In the genomic region with DNA sequence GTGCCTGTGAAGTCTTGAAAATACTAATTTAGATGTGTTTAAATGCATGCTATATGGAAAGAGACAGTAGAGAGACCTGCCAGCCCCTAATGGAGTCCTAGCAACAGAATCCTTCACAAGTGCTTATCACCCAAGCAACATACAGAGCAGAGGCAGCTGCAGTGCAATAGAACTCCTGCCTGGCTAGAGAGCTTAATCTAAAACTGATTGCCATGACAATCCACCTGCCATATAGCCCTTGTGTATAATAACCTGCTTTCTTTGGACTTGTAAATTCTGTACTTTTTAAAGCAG, we compare ENCODE assay signal across 8 mouse cellular contexts.
A peak's percentile ranks its signal among the peaks of the same experiment; 100 is the strongest.
DNase-seq lines count a peak whose midpoint lies in the region; ATAC-seq and TF ChIP-seq lines count a peak whose summit lies in the region.

No protein-coding gene starts in this region.

- no peak for TF ChIP-seq POLR2A in heart, adult 2 months (IDR thresholded peaks at IDR 0.05; ENCODE audit: insufficient read depth, low read depth, low read length)
- TF ChIP-seq POLR2A in ES-Bruce4 (IDR thresholded peaks at IDR 0.05; ENCODE audit: insufficient read depth, low read length): no peak

- peak overlapping the region; percentile 98 for H3K27ac ChIP-seq in heart, adult 2 months
- no peak overlapping the region for H3K27ac ChIP-seq in ES-Bruce4 (ENCODE audit: insufficient read depth, low read length)
- peak overlapping the region; percentile 81 for H3K27ac ChIP-seq in forebrain, postnatal 0 days (ENCODE audit: low read depth, low read length)
- H3K27ac ChIP-seq in macrophage: peak overlapping the region; percentile 22; the same call in 1 of the 2 replicates

- DNase-seq in heart, adult 2 months: no peak
- DNase-seq in heart, postnatal 4 days: no peak
- no peak for DNase-seq in forebrain, postnatal 0 days
- DNase-seq in left cerebral cortex, postnatal 4 days: no peak
- DNase-seq in Muller cell, postnatal 12 days (ENCODE audit: inconsistent ontology term): no peak
- DNase-seq in yolk sac, embryonic 10.5 days (ENCODE audit: low spot score): no peak

- ATAC-seq in forebrain, postnatal 0 days: peak; percentile 75

- no peak overlapping the region for H3K9ac ChIP-seq in heart, adult 2 months (ENCODE audit: low read depth, low read length)
- peak overlapping the region; percentile 68 for H3K9ac ChIP-seq in ES-Bruce4 (ENCODE audit: low read depth, poor library complexity, severe bottlenecking)
- H3K9ac ChIP-seq in forebrain, postnatal 0 days: peak overlapping the region; percentile 88

- H3K4me2 ChIP-seq in forebrain, postnatal 0 days (ENCODE audit: low read depth): peak overlapping the region; percentile 74

- peaks cover 3% of the 10 kb centered on the region for H3K4me1 ChIP-seq in heart, adult 2 months (ENCODE audit: control insufficient read depth, insufficient read depth, low read length)
- no peaks in the 10 kb centered on the region for H3K4me1 ChIP-seq in ES-Bruce4 (ENCODE audit: control insufficient read depth, insufficient read depth, low read length)
- peaks cover 18% of the 10 kb centered on the region for H3K4me1 ChIP-seq in forebrain, postnatal 0 days (ENCODE audit: insufficient read depth)

- no peak for TF ChIP-seq CTCF in heart, adult 2 months (IDR thresholded peaks at IDR 0.05)
- no peak for TF ChIP-seq CTCF in ES-Bruce4 (IDR thresholded peaks at IDR 0.05; ENCODE audit: low read depth, low read length)
- no peak for TF ChIP-seq CTCF in forebrain, postnatal 0 days (IDR thresholded peaks at IDR 0.05; ENCODE audit: low read depth)

- no peak for TF ChIP-seq EP300 in heart, adult 2 months (IDR thresholded peaks at IDR 0.05; ENCODE audit: insufficient read depth, low read depth, low read length)
- no peak for TF ChIP-seq EP300 in ES-Bruce4 (IDR thresholded peaks at IDR 0.05; ENCODE audit: insufficient read depth, low read depth, low read length)

- peak overlapping the region; percentile 98 for H3K4me3 ChIP-seq in heart, adult 2 months
- peak overlapping the region; percentile 76 for H3K4me3 ChIP-seq in ES-Bruce4 (ENCODE audit: low read depth, low read length)
- H3K4me3 ChIP-seq in forebrain, postnatal 0 days (ENCODE audit: low read depth, low read length): peak overlapping the region; percentile 78
- peak overlapping the region; percentile 49 for H3K4me3 ChIP-seq in macrophage (ENCODE audit: inconsistent target)

- H3K9me3 ChIP-seq in ES-Bruce4 (replicated peaks; ENCODE audit: control insufficient read depth, insufficient read depth, low read length, poor library complexity, severe bottlenecking): no peaks in the 10 kb centered on the region
- H3K9me3 ChIP-seq in forebrain, postnatal 0 days (ENCODE audit: low read length): no peaks in the 10 kb centered on the region

- intact Hi-C loops in heart, adult 2 months (cut with DNase I): loop anchor here (2.0 to 5.0 kb wide), 2 partner anchors 66 to 77 kb away; partner anchors contain the start of genes Fzd4 and Tmem135
- intact Hi-C loops in left cerebral cortex, postnatal 4 days (cut with DNase I): no loop called here

- H3K79me2 ChIP-seq in heart, adult 2 months (replicated peaks; ENCODE audit: control insufficient read depth, insufficient read depth, low read length): peaks cover 5% of the 10 kb centered on the region
- H3K79me2 ChIP-seq in macrophage (ENCODE audit: inconsistent target): peaks cover 44% of the 10 kb centered on the region

- H3K27me3 ChIP-seq in heart, adult 2 months (ENCODE audit: control insufficient read depth, insufficient read depth, low read length): no peaks in the 10 kb centered on the region
- H3K27me3 ChIP-seq in ES-Bruce4 (ENCODE audit: control insufficient read depth, insufficient read depth, low read length, poor library complexity, severe bottlenecking): no peaks in the 10 kb centered on the region
- no peaks in the 10 kb centered on the region for H3K27me3 ChIP-seq in forebrain, postnatal 0 days (ENCODE audit: insufficient read depth, low read length)

- peaks cover 13% of the 10 kb centered on the region for H3K36me3 ChIP-seq in heart, adult 2 months (ENCODE audit: control insufficient read depth, insufficient read depth, low read length)
- no peaks in the 10 kb centered on the region for H3K36me3 ChIP-seq in ES-Bruce4 (ENCODE audit: control insufficient read depth, insufficient read depth, low read length, poor library complexity, severe bottlenecking)
- H3K36me3 ChIP-seq in forebrain, postnatal 0 days (ENCODE audit: insufficient read depth): no peaks in the 10 kb centered on the region
- H3K36me3 ChIP-seq in macrophage (ENCODE audit: inconsistent target): no peaks in the 10 kb centered on the region
